Mouse (Mus musculus) ES-E14 (cell line): ENCODE results near the gene Rnls. TPM values are rescaled to one million over a fixed set of nuclear protein-coding genes. Genes with fewer than 3 reads are reported as not detected.

Experiments
- DNase-seq: peaks from one replicate; pipeline ENCODE4 v3.0.0-alpha.2; 2013; ENCODE audit warnings: low read depth, low spot score
- H3K27ac ChIP-seq: 2 replicates; pipeline ENCODE4 v1.5.1; 2012; ENCODE audit warnings: low read depth, mild to moderate bottlenecking, low read length, moderate library complexity, mixed read lengths; ENCODE audit not compliant: poor library complexity, insufficient read depth, severe bottlenecking
- H3K36me3 ChIP-seq: 2 replicates; pipeline ENCODE4 v1.6.1; 2012; ENCODE audit warnings: mild to moderate bottlenecking, low read length, moderate library complexity, mixed read lengths; ENCODE audit not compliant: control insufficient read depth, poor library complexity, insufficient read depth, severe bottlenecking
- H3K4me1 ChIP-seq, 2 experiments: fragments of 150-350 bp in 1 of 2; sonication (generic) in 1 of 2; 2 replicates each; pipeline ENCODE4 v1.6.1; 2012; ENCODE audit warnings: low read length in 2 of 2, mild to moderate bottlenecking in 1 of 2, mixed read lengths in 1 of 2; ENCODE audit not compliant: control insufficient read depth in 2 of 2, insufficient read depth in 2 of 2, poor library complexity in 1 of 2
- H3K4me3 ChIP-seq, 2 experiments: fragments of 150-350 bp in 1 of 2; sonication (generic) in 1 of 2; 2 replicates each; pipeline ENCODE4 v1.5.1; 2012; ENCODE audit warnings: low read length in 2 of 2, low read depth in 1 of 2, mild to moderate bottlenecking in 1 of 2, mixed read lengths in 1 of 2; ENCODE audit not compliant: insufficient read depth in 1 of 2, poor library complexity in 1 of 2, severe bottlenecking in 1 of 2
- H3K9ac ChIP-seq: 2 replicates; pipeline ENCODE4 v1.6.1; 2012; ENCODE audit warnings: low read depth, mild to moderate bottlenecking, low read length, mixed read lengths; ENCODE audit not compliant: poor library complexity, insufficient read depth, severe bottlenecking
- H3K9me3 ChIP-seq: fragments of 150-350 bp; sonication (generic); 2 replicates; pipeline ENCODE4 v1.6.1; 2012; ENCODE audit warnings: low read depth, mild to moderate bottlenecking, low read length; ENCODE audit not compliant: control insufficient read depth, insufficient read depth
- CHD2 ChIP-seq: IDR thresholded peaks from 2 replicates; pipeline ENCODE4 v1.6.1; 2014; ENCODE audit warnings: mild to moderate bottlenecking, low read depth, low read length, inconsistent platforms
- HCFC1 ChIP-seq: IDR thresholded peaks from 2 replicates; pipeline ENCODE4 v1.6.1; 2012; ENCODE audit warnings: low read length, inconsistent platforms, borderline replicate concordance; ENCODE audit not compliant: insufficient read depth
- MAFK ChIP-seq: IDR thresholded peaks from 2 replicates; pipeline ENCODE4 v1.6.1; 2014; ENCODE audit warnings: mild to moderate bottlenecking, low read depth, low read length, inconsistent platforms; ENCODE audit not compliant: insufficient read depth
- ZC3H11A ChIP-seq: IDR thresholded peaks from 2 replicates; pipeline ENCODE4 v1.6.1; 2012; ENCODE audit warnings: low read depth, mild to moderate bottlenecking, inconsistent platforms, low read length, borderline replicate concordance
- ZNF384 ChIP-seq: IDR thresholded peaks from 2 replicates; pipeline ENCODE4 v1.6.1; 2012; ENCODE audit warnings: low read depth, low read length, inconsistent platforms
- in situ Hi-C, 2 experiments: fragments of 600-800 bp; cut with MboI; formaldehyde crosslinking; loops; one replicate each; pipeline ENCODE4 v1.15.1; 2025; ENCODE audit warnings: low sequenced_read_pairs in 2 of 2, inconsistent platforms in 1 of 2; ENCODE audit not compliant: unreplicated experiment in 2 of 2
- total RNA-seq: library from RNA; depleted of rRNA; stranded (reverse); fragments of 300-350 nt; gene quantifications from 2 replicates; pipeline ENCODE4 v1.2.3, GENCODE M21; 2012

Gene Rnls
- total RNA-seq, 1 experiment: 0.80 TPM

- no peak for TF ChIP-seq HCFC1
- no peak for TF ChIP-seq MAFK
- no peak for TF ChIP-seq ZNF384
- no peak for TF ChIP-seq ZC3H11A
- no peak for TF ChIP-seq CHD2
- no peaks in the 10 kb centered on the region for H3K36me3 ChIP-seq
- no peak overlapping the region for H3K27ac ChIP-seq
- DNase-seq: no peak
- H3K4me1 ChIP-seq: no peaks in the 10 kb centered on the region
- in situ Hi-C loops: no loop called here
- no peak overlapping the region for H3K4me3 ChIP-seq
- no peak overlapping the region for H3K9ac ChIP-seq
- no peaks in the 10 kb centered on the region for H3K9me3 ChIP-seq
Observed at GRCm38 (mm10) chr19:33102783-33103139, 289.3 kb downstream of the Rnls start.

GRCm38 (mm10) chr19:33102008-33102782 lies 289.9 kb downstream of the Rnls start:
- in situ Hi-C loops: no loop called here
- H3K4me1 ChIP-seq: no peaks in the 10 kb centered on the region
- no peak overlapping the region for H3K4me3 ChIP-seq
- H3K9ac ChIP-seq: no peak overlapping the region
- H3K27ac ChIP-seq: no peak overlapping the region
- DNase-seq: no peak
- no peak for TF ChIP-seq HCFC1
- TF ChIP-seq MAFK: no peak
- no peak for TF ChIP-seq ZNF384
- no peak for TF ChIP-seq ZC3H11A
- no peak for TF ChIP-seq CHD2
- no peaks in the 10 kb centered on the region for H3K36me3 ChIP-seq
- no peaks in the 10 kb centered on the region for H3K9me3 ChIP-seq

GRCm38 (mm10) chr19:33101093-33102007 lies 290.7 kb downstream of the Rnls start:
- DNase-seq: no peak
- Histone ChIP-seq H3K36me3 (no peaks in the 10 kb centered on the region), H3K27ac (no peak overlapping the region), H3K9ac (no peak overlapping the region), H3K9me3 (no peaks in the 10 kb centered on the region), H3K4me3 (no peak overlapping the region), H3K4me1 (no peaks in the 10 kb centered on the region)
- TF ChIP-seq ZNF384 (no peak), MAFK (no peak), ZC3H11A (no peak), CHD2 (no peak), HCFC1 (no peak)
- in situ Hi-C loops: no loop called here

- in situ Hi-C loops: no loop called here
- TF ChIP-seq ZNF384 (no peak), HCFC1 (no peak), MAFK (no peak), ZC3H11A (no peak), CHD2 (no peak)
- H3K4me3 ChIP-seq: no peak overlapping the region
- no peaks in the 10 kb centered on the region for H3K4me1 ChIP-seq
- no peak for DNase-seq
- H3K27ac ChIP-seq: no peak overlapping the region
- H3K9ac ChIP-seq: no peak overlapping the region
- H3K9me3 ChIP-seq: no peaks in the 10 kb centered on the region
- H3K36me3 ChIP-seq: no peaks in the 10 kb centered on the region
Observed at GRCm38 (mm10) chr19:33100598-33100997, 291.5 kb downstream of the Rnls start.
